Mouse (Mus musculus) liver, embryonic 14.5 days (tissue): ENCODE measurements around the gene Map4k4. TPM values are rescaled to one million over a fixed set of nuclear protein-coding genes. Genes with fewer than 3 reads are reported as not detected.

ENCODE experiments used
- ATAC-seq: fragments of 200-750 bp; cut with Nextera tagmentation; 2 replicates; pipeline ENCODE4 v1.8.0; 2017; ENCODE audit warnings: moderate number of reproducible peaks, mild to moderate bottlenecking, moderate library complexity; ENCODE audit not compliant: insufficient read depth
- DNase-seq, 3 experiments: peaks; one replicate each; pipeline ENCODE4 v3.0.0-alpha.2; 2012 to 2013; ENCODE audit warnings: low read depth in 3 of 3, low spot score in 3 of 3
- H3K27ac ChIP-seq: fragments of 300-500 bp; sonication (generic); 2 replicates; pipeline ENCODE4 v1.5.1; 2014; ENCODE audit warnings: moderate library complexity, mild to moderate bottlenecking, control low read depth, inconsistent platforms
- H3K27me3 ChIP-seq: fragments of 300-500 bp; sonication (generic); 2 replicates; pipeline ENCODE4 v1.6.1; 2014; ENCODE audit warnings: mild to moderate bottlenecking, low read length, moderate library complexity; ENCODE audit not compliant: control insufficient read depth, insufficient read depth
- H3K36me3 ChIP-seq: fragments of 300-500 bp; sonication (generic); replicated peaks from 2 replicates; pipeline ENCODE4 v1.6.1; 2014; ENCODE audit warnings: low read depth; ENCODE audit not compliant: control insufficient read depth, insufficient read depth
- H3K4me1 ChIP-seq, 2 experiments: fragments of 200-500 bp in 1 of 2; fragments of 300-500 bp in 1 of 2; sonication (generic) in 1 of 2; replicated peaks; 2 replicates each; pipeline ENCODE4 v1.6.1; 2012 to 2014; ENCODE audit warnings: antibody characterized with exemption in 1 of 2, inconsistent platforms in 1 of 2, low read length in 1 of 2; ENCODE audit not compliant: control insufficient read depth in 2 of 2, insufficient read depth in 2 of 2
- H3K4me2 ChIP-seq: fragments of 300-500 bp; sonication (generic); 2 replicates; pipeline ENCODE4 v1.6.1; 2014; ENCODE audit warnings: low read depth, mild to moderate bottlenecking, control low read depth, moderate library complexity
- H3K4me3 ChIP-seq, 2 experiments: fragments of 200-500 bp in 1 of 2; fragments of 300-500 bp in 1 of 2; sonication (generic) in 1 of 2; 2 replicates each; pipeline ENCODE4 v1.5.1; 2012 to 2014; ENCODE audit warnings: low read depth in 2 of 2, low read length in 2 of 2, mild to moderate bottlenecking in 2 of 2, control low read depth in 1 of 2, inconsistent platforms in 1 of 2, moderate library complexity in 1 of 2; ENCODE audit not compliant: insufficient read depth in 1 of 2
- H3K9ac ChIP-seq: fragments of 300-500 bp; sonication (generic); replicated peaks from 2 replicates; pipeline ENCODE4 v1.6.1; 2014; ENCODE audit warnings: mild to moderate bottlenecking, control low read depth, moderate library complexity
- H3K9me3 ChIP-seq: fragments of 300-500 bp; sonication (generic); 2 replicates; pipeline ENCODE4 v1.6.1; 2016; ENCODE audit warnings: low read length, mixed read lengths; ENCODE audit not compliant: control insufficient read depth
- CTCF ChIP-seq: IDR thresholded peaks from 2 replicates; pipeline ENCODE4 v1.5.1; 2016; ENCODE audit warnings: antibody characterized with exemption, low read depth, control low read depth
- EP300 ChIP-seq: IDR thresholded peaks from 2 replicates; pipeline ENCODE4 v1.6.1; 2016; ENCODE audit warnings: antibody characterized with exemption, low read depth
- WGBS: fragments of 180-500 bp; shearing (Covaris S2); extraction: QIAGEN DNeasy Blood & Tissue Kit; methylation state at CpG from one replicate; pipeline ENCODE4 v1.1.7; 2014; ENCODE audit not compliant: insufficient replicate concordance; 5-methylcytosine and 5-hydroxymethylcytosine counted together
- polyA plus RNA-seq, 2 experiments: library from polyadenylated mRNA; depleted of rRNA in 1 of 2; stranded (reverse) in 1 of 2; unstranded in 1 of 2; fragments of >200 nt; fragmentation: Nextera tagmentation in 1 of 2; extraction: Ambion mirVana in 1 of 2; gene quantifications; 2 replicates each; pipeline versions ENCODE4 v1.2.1 to v1.2.3; 2012 to 2014

Gene Map4k4
- polyA plus RNA-seq, 2 experiments: 2.3 to 14.5 TPM

DNA sequence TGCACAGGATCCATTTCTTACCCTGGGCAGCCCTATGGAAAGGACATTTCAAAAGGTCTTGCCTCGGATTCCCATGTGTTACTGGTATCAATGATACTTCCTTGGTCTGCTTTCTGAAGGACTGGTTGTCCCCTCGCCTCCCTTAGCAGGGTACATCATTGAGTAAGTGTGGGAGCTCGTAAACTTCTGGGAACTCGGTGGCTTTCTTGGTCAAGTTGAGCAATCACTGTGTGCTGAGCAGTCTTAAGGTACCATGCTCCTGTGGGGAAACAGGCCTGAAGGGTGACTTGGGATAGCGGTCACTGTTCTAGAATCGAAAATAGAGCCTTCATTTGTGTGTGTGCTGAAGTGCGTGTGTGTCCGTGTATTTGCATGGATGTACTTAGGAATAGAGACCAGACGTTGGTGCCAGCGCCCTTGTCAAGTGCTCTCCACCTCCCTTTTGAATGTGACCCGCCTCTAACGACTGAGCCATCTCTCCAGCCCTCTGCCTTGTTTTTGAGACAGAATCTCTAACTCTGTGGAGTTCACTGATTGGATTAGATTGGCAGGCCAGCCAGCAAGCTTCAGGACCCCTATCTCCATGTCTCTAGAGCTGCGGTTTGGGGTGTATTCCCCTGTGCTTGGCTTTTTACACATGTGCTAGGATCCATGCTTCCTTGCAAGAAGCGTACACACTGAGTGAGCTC, 129.7 kb downstream of the Map4k4 start:
- DNase-seq (no peak), ATAC-seq (no peak)
- Histone ChIP-seq H3K27me3 (no peaks in the 10 kb centered on the region), H3K36me3 (no peaks in the 10 kb centered on the region), H3K9ac (no peak overlapping the region), H3K4me3 (no peak overlapping the region), H3K4me2 (no peak overlapping the region), H3K27ac (no peak overlapping the region), H3K9me3 (no peaks in the 10 kb centered on the region), H3K4me1 (peaks cover 0 to 2% of the 10 kb centered on the region in 2 experiments; a peak in 1 of 4 replicates)
- 57% methylated on average over 14 of the region's 14 CpGs for WGBS
- TF ChIP-seq CTCF (no peak), EP300 (no peak)

DNA sequence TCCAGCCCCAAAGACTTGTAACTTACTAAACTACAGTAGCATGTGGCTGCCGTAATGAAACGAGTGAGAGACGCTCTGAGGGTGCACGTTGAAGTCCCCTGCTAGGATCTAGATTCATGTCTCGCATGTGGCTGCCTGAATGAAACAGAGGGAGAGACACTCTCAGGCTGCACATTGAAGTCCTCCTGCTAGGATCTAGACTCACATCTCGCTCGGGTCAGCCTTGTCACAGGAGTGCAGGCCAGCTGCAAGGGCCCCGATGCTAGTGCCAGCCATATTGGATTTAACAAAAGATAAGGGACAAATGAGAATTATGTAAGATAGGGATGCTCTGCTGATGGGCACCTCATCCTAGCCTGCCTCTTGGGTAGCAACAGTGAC, 130.3 kb downstream of the Map4k4 start:
- ATAC-seq: no peak
- Histone ChIP-seq H3K9me3 (no peaks in the 10 kb centered on the region), H3K9ac (no peak overlapping the region), H3K36me3 (no peaks in the 10 kb centered on the region), H3K27me3 (no peaks in the 10 kb centered on the region), H3K4me1 (peaks cover 0 to 2% of the 10 kb centered on the region in 2 experiments; a peak in 1 of 4 replicates), H3K4me3 (no peak overlapping the region), H3K4me2 (no peak overlapping the region), H3K27ac (no peak overlapping the region)
- TF ChIP-seq EP300: no peak
- TF ChIP-seq CTCF: no peak
- WGBS: 77% methylated on average over 8 of the region's 8 CpGs
- no peak for DNase-seq

DNA sequence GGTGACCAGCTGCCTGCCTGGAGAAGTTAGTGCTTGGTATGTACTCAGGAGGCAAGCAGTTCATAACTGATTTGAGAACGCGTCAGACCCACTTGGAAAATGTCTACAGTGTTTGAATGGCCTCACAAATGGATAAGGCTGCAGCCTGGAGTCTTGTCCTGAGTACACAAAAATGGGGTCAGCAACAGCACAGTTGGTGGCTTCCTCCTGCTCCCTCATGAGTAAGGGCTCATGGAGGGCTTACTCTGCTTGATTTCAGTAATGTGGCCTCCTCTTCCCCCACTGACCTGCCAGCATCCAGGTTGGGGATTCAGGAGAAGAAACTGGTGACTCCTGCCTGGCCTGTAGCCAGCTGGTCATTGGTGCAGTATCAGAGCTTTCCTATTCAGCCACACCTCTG, 130.9 kb downstream of the Map4k4 start:
- 67% methylated on average over 2 of the region's 2 CpGs for WGBS
- no peak overlapping the region for H3K4me2 ChIP-seq

DNA sequence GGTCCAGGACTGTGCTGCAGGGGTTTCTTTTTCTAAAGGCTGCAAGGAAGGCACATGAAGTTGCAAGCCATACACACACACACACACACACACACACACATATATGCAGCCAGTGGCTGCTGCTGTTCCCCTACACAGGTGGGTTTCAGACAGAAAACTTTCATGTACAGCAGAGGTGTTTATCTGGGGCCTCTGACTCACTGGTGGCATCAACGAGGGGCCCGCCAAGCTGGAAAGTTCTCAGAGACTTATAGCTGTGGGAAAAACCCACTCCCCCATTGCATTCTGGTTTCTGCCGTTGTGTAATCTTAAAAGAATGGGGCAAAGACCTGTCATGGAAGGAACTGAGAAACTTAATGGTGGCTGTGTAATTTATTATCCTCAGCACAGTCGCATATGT, 132.6 kb downstream of the Map4k4 start:
- H3K9me3 ChIP-seq: no peaks in the 10 kb centered on the region
- no peak for TF ChIP-seq CTCF
- TF ChIP-seq EP300: no peak
- ATAC-seq (no peak), DNase-seq (no peak)
- H3K27me3 ChIP-seq: no peaks in the 10 kb centered on the region
- H3K4me3 ChIP-seq: no peak overlapping the region
- H3K36me3 ChIP-seq: no peaks in the 10 kb centered on the region
- 48% methylated on average over 4 of the region's 4 CpGs for WGBS
- H3K27ac ChIP-seq: no peak overlapping the region
- H3K9ac ChIP-seq: no peak overlapping the region
- H3K4me2 ChIP-seq: no peak overlapping the region
- H3K4me1 ChIP-seq: peaks cover 0 to 2% of the 10 kb centered on the region in 2 experiments; a peak in 1 of 4 replicates

More for the DNA sequence above, 130.9 kb downstream of the Map4k4 start:
- no peak overlapping the region for H3K9ac ChIP-seq
- no peaks in the 10 kb centered on the region for H3K27me3 ChIP-seq
- no peak overlapping the region for H3K27ac ChIP-seq
- H3K4me1 ChIP-seq: peaks cover 0 to 2% of the 10 kb centered on the region in 2 experiments; a peak in 1 of 4 replicates
- H3K4me3 ChIP-seq: no peak overlapping the region
- no peaks in the 10 kb centered on the region for H3K36me3 ChIP-seq
- TF ChIP-seq CTCF: no peak
- no peak for TF ChIP-seq EP300
- H3K9me3 ChIP-seq: no peaks in the 10 kb centered on the region
- DNase-seq: no peak
- ATAC-seq: no peak

DNA sequence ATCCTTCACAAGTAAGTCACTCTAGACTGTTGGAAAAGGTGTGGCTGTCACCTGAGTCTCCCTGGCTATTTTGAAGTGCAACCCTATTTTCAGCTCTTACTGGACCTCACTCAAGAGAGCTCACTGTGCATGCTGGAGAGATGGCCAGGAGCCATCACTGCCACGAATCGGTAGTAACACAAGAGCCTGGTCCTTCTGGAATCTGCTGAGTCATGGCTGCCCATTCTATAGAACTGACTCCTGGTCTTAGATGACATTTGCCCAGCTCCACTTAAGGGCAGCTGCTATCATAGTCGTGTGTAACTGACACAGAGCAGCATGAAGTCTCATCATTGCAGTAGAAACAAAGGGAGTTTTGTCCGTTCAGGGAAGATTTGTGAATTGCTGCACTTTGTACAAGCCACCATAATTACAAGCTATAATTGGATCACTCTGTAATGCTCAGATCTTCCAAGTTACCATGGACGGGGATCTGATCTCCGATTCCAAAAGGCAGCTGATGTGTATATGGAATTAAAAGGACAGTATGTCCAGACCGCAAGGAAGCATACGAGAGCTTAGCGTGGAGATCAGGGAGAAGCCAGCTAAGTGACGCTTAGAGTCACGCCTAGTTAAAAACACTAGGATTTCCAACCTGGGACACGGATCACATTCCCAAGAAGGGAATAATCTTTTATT, 133.2 kb downstream of the Map4k4 start:
- no peak for ATAC-seq
- H3K9ac ChIP-seq: no peak overlapping the region
- H3K27ac ChIP-seq: no peak overlapping the region
- no peak for DNase-seq
- H3K36me3 ChIP-seq: no peaks in the 10 kb centered on the region
- no peaks in the 10 kb centered on the region for H3K9me3 ChIP-seq
- TF ChIP-seq EP300 (no peak), CTCF (no peak)
- WGBS: 64% methylated on average over 12 of the region's 12 CpGs
- no peak overlapping the region for H3K4me3 ChIP-seq
- H3K4me2 ChIP-seq: no peak overlapping the region
- H3K4me1 ChIP-seq: peaks cover 0 to 2% of the 10 kb centered on the region in 2 experiments; a peak in 1 of 4 replicates
- no peaks in the 10 kb centered on the region for H3K27me3 ChIP-seq
